Mouse (Mus musculus): ENCODE data around the gene Atrip. TPM values are rescaled to one million over a fixed set of nuclear protein-coding genes. Genes with fewer than 3 reads are reported as not detected.

Atrip gene
- total RNA-seq, 2 experiments from 2014 or later = 9.2 to 10.4 TPM

GRCm38 (mm10) chr9:109040906-109041305, 33.0 kb downstream of the Atrip start:
- no peak for DNase-seq
- intact Hi-C loops (cut with DNase I) = no loop called here

DNA sequence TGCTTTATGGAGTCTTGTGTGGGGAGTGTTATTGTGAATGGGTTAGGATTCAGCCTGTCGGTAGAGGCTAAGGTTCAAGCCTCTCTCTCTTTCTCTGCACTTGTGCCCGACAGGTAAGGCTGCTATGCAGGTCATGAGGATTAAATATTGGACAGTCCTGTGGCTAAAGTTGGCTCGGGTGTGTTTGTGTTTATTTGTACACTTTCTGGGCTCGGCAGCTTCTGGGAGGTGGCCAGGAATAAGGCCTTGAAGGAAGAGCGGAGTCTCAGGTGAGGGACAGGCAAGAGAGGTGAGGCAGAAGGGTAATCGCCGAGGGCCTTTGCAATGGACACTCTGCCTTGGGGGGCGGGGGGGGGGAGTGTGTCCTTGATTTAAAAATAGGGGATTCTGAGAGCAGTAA, 33.7 kb downstream of the Atrip start:
- DNase-seq = no peak
- intact Hi-C loops (cut with DNase I) = no loop called here

DNA sequence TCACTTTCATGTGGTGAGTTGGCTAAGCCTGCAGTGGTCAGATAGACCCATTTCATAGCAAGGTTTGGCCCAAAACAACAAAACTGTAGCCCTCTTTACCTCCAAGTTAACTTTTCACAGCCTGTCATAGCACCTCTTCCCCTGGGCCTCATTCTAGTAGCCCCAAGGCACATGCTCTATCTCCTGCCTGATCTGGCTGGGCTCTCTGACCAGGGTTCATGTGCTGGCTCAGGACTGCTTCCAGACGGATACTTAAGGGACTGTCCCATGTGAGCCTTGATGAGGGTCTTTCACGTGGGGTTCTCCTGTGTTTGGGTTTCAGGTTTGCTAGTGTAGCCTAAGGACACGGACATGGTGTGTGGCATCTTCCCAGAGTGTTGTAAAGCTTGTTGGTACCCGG, 34.2 kb downstream of the Atrip start:
- intact Hi-C loops (cut with DNase I) = loop anchor here (5.0 kb wide), 1 partner anchor 37 kb away; no protein-coding TSS in a partner anchor
- no peak for DNase-seq

GRCm38 (mm10) chr9:109038901-109039364, 35.0 kb downstream of the Atrip start:
- intact Hi-C loops (cut with DNase I) = loop anchor here (1.0 to 5.0 kb wide), 2 partner anchors 20 to 37 kb away; partner anchors contain the start of gene Trex1
- DNase-seq = peak; percentile 67 to 72

GRCm38 (mm10) chr9:109038086-109038895, 35.6 kb downstream of the Atrip start, which contains the start of gene Shisa5:
TSS of gene Shisa5 (plus strand) at chr9:109038565.
- intact Hi-C loops (cut with DNase I) = loop anchor here (1.0 to 5.0 kb wide), 2 partner anchors 21 to 36 kb away; partner anchors contain the start of gene Trex1
- DNase-seq = peak; percentile 86 to 87

- intact Hi-C loops (cut with DNase I) = no loop called here
Measured at GRCm38 (mm10) chr9:109032435-109032834, 41.5 kb downstream of the Atrip start.

DNA sequence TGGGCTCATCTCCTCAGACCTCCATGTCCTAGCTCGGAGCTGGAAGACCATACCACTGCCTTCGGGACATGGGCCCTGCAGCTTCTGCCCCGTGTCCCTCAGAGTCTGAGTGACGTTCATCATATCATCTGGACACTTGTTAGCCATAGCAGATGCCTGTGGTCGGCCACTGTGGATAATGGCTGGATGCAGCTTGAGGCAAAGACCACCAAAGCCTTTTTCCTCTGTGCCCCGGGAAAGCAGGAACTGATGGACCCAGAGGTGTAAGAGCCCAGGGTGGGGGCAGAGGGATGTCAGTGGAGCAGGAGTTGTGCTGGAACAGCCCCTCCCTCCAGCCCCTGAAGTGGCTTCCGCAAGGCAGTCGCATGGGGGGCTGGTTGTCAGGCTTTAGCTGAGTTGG, 42.2 kb downstream of the Atrip start:
- intact Hi-C loops (cut with DNase I) = no loop called here
- no peak for DNase-seq

More at GRCm38 (mm10) chr9:109032435-109032834, 41.5 kb downstream of the Atrip start:
- no peak for DNase-seq

DNA sequence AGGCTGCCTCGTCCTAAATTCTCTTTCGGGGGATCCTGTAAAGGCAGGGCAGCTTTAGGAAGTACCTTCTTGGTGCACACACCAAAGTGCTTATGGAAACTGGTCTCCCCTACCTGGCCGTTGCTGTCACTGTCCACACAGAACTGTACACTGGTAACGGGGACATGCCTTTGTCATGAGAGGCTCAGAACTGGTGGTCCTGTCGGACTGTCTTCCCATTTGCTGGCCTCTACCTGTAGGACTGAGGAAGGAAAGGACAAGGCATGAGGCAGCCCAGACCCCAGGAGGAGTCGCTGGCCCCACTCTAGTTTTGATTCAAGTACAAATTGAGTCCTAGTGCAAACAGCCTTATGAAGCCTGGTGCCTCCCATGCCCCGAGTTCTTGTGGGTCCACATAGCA, 42.9 kb downstream of the Atrip start:
- intact Hi-C loops (cut with DNase I) = no loop called here
- no peak for DNase-seq

- no peak for DNase-seq
Measured at GRCm38 (mm10) chr9:109030312-109030711, 43.6 kb downstream of the Atrip start.

GRCm38 (mm10) chr9:109028919-109029318, 45.0 kb downstream of the Atrip start:
- intact Hi-C loops (cut with DNase I) = no loop called here
- no peak for DNase-seq

More at GRCm38 (mm10) chr9:109030312-109030711, 43.6 kb downstream of the Atrip start:
- intact Hi-C loops (cut with DNase I) = no loop called here

- intact Hi-C loops (cut with DNase I) = no loop called here
- DNase-seq = no peak
Measured at GRCm38 (mm10) chr9:109028421-109028820, 45.5 kb downstream of the Atrip start.

DNA sequence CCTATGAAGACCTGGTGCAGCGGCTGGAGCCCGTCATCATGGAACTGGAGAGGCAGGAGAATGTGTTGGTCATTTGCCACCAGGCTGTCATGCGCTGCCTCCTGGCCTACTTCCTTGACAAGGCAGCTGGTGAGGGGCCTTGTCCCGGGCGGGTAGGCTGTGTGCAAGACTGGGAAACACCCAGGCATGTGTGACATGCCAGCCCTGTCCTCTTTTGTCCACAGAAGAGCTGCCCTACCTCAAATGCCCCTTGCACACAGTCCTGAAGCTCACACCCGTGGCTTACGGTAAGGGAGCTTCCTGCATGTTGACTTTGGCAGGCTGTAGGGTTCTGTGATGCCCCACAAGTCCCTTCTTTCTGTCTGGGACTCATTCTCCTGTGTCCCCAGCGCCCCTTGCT, 46.4 kb downstream of the Atrip start:
- DNase-seq = peak; percentile 67 to 74
- intact Hi-C loops (cut with DNase I) = no loop called here

DNA sequence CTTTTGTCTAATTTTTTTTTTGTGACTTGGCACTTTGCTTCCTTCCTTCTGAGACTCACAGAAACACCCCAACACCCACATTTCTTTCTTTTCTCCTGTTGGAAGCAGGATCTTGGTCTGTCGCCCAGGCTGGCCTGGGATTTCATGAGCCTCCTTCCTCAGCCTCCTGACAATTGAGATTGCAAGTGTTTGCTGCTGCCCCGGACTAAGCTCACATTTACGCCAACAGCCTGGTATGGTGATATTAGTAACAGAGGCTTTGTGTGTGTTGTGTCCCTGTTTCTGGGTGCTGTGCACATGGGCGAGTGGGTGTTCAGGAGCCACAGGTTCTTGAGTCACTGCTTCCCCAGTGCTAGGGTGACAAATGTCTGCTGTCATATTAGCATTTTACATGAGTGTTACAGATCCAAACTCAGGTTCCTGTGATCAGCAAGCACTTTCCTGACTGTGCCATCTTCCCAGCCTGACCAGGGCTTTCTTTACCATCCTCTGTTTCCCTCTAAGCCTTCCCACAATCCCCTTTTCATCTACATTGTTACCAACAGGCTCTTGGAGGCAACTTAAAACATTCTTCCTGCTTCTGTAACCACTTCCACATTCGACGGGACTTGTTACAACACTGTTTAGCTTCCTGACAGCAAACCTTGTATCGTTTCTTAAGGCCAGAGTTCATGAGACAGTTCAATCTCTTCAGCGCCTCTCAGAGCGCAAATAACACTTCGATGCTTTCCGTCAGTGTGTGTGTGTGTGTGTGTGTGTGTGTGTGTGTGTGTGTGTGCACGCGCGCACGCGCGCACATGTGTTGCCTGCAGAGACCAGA, 50.8 kb downstream of the Atrip start:
- DNase-seq = no peak
- intact Hi-C loops (cut with DNase I) = no loop called here

DNA sequence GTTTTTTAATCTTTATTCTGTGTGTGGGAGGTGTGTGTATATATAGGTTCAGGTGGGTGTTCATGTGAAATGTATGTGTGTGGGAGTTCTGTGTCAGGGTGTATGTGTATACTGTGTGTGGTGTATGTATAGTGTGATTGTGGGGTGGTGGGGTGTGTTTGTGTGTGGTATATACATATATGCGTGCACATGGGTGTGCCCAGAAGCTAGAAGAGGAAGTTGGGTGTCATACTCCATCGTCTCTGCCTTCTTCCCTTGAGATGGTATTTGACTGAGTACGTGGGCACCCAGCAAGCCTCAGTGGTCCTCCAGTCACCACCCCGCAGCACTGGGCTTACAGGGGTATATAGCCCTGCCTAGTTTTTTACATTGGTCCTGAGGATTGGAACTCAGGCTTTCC, 52.5 kb downstream of the Atrip start:
- intact Hi-C loops (cut with DNase I) = no loop called here
- no peak for DNase-seq

- DNase-seq = no peak
- intact Hi-C loops (cut with DNase I) = no loop called here
Measured at GRCm38 (mm10) chr9:109016973-109017604, 56.8 kb downstream of the Atrip start.

GRCm38 (mm10) chr9:109015397-109015796, 58.5 kb downstream of the Atrip start:
- no peak for DNase-seq
- intact Hi-C loops (cut with DNase I) = no loop called here

GRCm38 (mm10) chr9:109010316-109010690, 63.6 kb downstream of the Atrip start:
- intact Hi-C loops (cut with DNase I) = no loop called here
- DNase-seq = peak in 1 of 2 experiments; percentile 20

- intact Hi-C loops (cut with DNase I) = no loop called here
Measured at GRCm38 (mm10) chr9:109009636-109010315, 64.1 kb downstream of the Atrip start.

GRCm38 (mm10) chr9:109008994-109009635, 64.8 kb downstream of the Atrip start:
- intact Hi-C loops (cut with DNase I) = no loop called here
- DNase-seq = peak in 1 of 2 experiments; percentile 27

More at GRCm38 (mm10) chr9:109009636-109010315, 64.1 kb downstream of the Atrip start:
- peak; percentile 61 to 64 for DNase-seq

- DNase-seq = no peak
- intact Hi-C loops (cut with DNase I) = no loop called here
Measured at GRCm38 (mm10) chr9:109008081-109008480, 65.8 kb downstream of the Atrip start.
